Mouse (Mus musculus): ENCODE results near the gene Fancf.
A peak's percentile ranks its signal among the peaks of the same experiment; 100 is the strongest.

Gene Fancf

DNA sequence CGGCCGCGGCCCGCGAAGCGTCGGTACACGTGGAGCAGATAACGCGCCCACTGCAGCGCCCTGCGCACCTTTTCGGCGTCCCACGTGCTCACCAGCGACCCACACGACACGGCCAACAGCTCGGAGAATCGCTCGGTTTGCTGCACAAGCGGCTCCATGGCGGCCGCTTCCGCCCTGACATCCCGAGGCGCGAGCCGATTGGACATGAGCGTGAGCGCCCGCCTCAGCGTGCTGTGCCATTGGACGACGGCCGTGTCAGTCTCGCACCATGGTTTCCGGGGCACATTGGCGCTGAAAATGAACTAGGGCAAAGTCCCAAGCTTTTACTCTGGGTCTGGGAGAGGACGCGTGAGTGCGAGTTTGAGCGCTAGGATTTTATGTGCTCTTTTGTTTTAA is at the start of gene Fancf:
Gene Fancf, minus strand, starts transcription at position 171 of the 396 bp plus-strand sequence.
- peak; percentile 97 for DNase-seq (ENCODE audit: low spot score)

DNA sequence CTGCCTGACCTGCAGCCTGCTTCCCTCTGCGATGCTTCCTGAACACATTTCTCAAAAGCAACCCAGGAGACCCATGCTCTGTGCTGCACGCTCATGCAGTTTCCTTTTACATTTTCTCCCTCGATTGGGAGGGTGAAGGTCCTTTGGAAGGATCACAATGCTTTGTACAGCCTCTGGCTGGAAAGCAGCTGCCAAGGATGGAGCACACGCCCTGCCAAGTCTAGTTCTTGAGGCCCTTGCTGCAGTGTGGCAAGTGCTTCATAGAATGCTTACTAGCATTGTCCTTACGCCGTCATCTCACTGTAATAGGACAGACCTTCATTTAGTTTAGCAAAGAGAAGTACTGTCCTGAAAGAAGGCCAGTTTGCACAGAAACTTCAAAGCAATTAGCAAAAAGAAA is 37.0 kb upstream of the Fancf start:
- DNase-seq (ENCODE audit: low spot score), result no peak

DNA sequence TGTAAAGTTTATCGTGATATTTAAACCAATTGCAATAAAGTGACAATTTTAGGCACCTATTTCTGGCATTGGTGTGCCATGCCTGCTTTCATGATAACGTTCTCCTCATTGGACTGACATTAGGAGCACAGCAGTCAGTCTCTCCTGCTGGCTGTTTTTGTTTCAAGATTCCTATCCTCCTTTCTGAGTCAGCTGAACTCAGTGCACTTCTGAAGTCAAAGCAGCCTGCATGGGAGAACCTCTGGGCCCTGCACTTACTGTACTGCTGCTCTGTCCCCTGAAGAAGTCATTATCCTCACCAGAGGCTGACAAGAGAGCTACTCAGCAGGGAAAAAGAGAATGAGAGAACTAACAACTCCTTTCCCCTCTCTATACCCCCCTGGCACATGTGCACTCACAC is 32.9 kb upstream of the Fancf start:
- DNase-seq (ENCODE audit: low spot score), result no peak

DNA sequence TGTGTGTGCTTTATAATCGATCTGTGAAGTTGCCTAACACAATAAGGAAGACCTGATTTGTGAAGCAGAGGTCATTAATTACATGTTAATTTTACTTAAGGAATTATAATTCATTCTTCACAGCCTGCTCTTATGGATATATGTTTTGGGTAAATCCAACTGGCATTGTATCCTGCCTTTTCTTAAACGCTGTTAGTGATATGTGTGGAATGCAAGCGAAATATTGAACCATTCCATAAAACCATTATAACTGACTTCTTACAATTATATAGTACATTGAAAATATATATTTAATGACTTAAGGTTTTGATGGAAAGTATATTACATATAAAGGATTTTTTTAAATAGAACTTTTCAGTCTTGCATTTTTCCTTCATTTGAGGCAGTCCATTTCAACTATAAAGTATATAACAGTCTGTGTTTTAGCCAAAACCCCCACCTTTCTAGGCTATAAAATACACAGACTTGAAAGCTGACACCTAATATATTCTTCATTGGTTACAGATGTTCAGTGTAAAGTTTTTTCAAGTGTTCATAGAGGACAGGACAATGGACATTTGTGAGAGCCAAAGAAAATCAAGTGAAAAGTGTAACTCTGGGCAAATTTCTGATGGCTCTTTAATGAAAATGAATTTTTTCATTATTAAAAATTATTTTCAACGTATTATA is 32.2 kb upstream of the Fancf start:
- DNase-seq (ENCODE audit: low spot score), result no peak

DNA sequence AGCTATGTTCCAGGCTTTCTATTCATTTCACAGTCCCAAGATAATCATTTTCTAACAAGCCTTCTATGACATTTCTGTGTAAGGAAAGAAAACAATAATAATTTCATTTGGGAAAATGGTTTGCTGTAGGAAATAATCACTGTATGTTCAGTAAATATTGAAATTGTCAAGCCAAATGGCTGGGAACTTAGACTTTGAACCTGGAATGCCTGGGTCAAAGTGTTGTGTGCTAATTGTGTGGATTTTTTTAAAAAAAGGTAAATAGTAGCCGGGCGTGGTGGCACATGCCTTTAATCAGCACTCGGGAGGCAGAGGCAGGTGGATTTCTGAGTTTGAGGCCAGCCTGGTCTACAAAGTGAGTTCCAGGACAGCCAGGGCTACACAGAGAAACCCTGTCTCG is 30.9 kb upstream of the Fancf start:
- no peak for DNase-seq (ENCODE audit: low spot score)

DNA sequence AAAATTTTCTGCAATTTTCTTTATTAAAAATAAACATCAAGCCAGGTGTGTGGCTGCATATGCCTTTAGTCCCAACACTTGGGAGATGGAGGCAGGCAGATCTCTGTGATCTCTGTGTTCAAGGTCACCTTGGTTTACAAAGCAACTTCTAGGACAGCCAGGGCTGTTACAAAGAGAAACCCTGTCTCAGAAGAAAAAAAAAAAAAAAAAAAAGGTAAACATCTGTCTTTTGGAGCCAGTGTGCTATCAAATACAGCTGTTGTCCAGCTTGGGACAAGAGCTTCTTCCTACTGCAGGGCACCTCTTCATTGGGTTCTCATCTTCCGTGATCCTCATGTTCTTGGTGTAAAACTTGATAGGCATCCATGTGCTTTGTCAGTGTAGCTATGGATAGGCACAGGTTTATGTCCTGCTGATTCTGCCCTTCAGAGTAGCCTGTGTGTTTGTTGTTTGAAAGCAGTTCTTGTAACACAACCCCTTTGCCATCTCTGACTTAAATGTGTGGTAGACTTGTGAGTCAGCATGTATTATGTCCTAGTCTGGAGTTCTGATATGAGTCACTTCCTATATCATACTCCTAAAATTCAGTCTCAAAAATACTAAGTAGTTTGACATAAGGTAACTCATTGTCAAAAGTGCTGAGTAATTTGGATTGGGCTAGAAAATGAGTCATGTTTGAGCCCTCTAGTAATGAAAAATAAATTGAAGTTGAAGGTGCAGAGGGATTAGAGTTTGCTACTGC is 30.3 kb upstream of the Fancf start:
- DNase-seq (ENCODE audit: low spot score), result no peak

DNA sequence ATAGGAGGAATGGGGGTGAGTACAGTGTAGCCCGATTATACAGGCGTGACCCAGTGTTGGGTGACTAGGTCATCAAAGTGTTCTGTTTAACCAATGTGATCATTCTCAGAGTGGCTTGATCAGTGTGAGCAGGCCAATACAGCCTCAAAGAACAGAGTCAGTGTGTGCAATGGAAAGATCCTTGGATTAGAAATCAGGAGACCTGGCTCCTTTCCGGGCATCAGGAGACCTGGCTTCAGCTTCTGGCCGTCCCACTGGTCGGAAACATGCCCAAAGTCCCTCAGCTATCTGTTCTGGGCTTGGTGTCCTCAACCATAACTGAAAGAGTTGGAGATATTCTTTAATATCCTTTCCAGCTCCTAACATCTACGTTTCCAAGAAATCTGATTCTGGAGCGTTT is 27.5 kb upstream of the Fancf start:
- no peak for DNase-seq (ENCODE audit: low spot score)

DNA sequence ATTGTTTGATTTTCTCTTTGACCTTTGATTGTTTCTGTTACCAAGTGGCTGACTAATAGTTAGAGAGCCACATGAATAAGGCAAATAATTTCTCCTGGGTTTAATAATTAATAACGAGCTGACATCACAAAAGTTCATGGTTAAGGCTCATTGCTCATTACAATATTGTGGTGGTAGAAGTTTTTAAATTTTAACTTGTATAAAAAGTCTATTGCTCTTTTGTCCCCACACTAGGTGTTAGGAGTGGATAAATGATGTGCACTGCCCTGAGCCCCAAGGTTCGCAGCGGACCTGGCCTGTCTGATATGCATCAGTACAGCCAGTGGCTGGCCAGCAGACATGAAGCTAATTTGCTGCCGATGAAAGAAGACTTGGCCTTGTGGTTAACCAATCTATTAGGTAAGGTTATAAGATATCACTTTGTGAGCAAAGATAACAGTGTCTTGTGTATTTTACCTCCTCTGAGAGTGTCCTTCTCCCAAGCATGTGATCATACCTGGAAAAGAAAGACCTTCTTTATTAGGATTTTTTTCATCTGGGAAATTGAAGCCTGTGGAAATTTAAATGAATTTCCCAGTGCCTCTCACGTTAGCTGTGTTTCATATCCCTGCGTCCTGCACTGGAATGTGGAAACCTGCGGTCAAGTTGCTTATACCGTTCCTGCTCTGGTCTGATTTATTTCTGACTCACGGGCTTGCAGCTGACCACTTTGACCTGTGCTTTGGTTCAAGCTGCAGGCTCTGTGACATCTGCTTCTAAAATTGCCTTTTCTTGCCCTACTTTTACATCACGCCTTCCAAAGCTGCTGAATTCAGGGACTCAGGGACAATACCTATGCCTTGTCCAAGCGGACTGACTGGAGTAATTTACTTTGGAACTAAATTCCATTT is 25.9 kb upstream of the Fancf start:
- no peak for DNase-seq (ENCODE audit: low spot score)

DNA sequence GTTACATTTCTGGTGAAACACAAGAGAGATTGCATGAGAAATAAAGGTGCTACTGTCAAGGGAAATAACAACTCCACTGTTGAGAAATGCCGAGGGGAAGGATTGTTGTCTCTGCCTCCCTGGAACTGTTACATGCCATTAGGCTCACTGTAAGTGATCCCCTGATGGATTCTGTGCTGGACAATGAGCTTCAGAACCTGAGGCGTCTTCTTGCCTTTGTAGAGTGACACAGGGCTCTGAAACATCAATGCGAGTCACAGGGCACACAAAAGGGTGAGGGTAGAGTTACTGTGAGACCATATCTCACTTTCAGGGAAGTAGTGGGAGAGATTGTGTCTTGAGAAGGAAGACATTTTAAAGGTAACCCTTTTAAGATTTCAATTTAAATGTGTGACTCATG is 23.3 kb upstream of the Fancf start:
- no peak for DNase-seq (ENCODE audit: low spot score)

DNA sequence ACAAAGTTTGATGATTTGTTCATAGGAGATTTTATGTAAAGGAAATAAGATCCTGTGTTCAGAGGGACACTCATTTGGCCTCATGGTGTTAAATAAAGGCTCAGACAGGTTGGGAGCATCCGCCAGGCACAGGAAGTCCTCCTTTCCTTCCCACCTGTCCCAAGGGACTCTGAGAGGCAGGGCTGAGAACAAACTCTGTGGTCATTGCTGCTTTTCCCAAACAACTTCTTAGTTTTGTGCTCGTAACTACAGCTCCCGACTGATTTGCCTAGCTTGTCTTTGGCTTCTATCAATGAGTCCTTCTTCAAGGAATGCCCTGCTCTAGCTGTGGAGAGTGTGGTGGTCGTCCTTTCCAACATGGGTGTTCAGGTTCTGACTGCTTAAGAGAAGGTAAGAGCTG is 18.1 kb upstream of the Fancf start:
- DNase-seq (ENCODE audit: low spot score), result no peak

DNA sequence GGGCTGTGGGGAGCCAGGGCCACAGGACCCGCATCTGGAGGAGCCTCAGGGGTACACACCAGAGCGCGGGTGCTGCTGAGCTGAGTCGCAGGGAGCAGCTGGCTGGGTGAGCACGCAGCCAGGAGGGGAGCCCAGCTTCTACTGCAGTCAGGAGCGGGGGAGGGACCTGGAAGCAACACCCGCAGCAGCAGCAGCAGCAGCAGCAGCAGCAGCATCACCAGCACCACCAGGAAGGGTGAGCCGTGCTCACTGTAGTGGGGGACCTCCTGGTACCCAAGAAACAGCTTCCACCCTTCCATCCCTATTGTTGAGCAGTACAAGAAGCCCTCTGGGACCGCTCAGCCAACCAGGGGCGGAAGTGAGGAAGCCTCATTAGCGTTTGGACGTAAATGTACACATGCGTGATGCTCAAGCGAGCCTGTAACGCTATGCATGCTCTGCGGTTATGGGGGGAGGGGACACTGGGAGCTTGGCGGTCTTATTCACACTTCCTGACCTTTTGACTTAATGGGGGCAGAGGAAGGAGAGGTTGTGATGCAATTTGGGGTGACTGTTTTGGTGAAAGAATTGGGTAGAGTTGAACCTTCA is 17.2 kb upstream of the Fancf start:
- DNase-seq (ENCODE audit: low spot score), result peak; percentile 39

DNA sequence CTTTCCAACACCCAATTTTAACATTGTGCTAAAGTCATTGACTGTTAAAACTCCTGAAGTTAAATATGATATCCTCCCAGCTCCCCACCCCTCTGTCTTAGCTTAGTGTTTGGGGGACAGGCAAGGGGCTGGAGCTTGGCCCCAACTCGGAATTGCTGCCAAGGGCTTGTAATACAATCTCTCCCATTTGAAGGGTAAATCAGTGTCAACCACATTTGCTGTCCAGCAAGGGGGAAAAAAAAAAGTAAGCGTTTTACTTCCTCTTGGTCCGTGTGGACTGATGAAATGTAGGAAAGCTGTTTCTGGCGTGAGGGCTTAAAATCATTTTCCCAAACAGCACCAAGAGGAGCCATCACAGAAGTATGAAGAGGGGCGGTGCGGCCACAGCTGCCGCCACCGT is 16.7 kb upstream of the Fancf start:
- DNase-seq (ENCODE audit: low spot score), result no peak

DNA sequence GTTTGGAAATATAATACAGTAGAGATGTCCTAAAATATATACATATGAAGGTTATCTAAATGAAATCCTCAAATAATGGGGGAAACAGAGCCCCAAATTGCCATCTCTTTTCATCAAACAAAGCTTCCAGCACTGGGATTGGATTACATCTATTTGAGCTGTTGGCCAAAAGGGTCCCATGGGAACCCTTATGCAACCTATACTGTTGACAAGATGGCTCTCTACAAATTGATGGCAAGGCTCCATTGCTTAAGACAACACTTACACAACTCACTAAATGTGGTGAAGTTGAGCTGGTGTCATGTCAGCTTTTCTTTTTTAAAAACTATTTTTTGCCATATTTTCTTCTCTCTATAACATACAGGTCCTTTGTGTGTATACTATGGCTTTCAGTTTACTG is 14.2 kb upstream of the Fancf start:
- no peak for DNase-seq (ENCODE audit: low spot score)

DNA sequence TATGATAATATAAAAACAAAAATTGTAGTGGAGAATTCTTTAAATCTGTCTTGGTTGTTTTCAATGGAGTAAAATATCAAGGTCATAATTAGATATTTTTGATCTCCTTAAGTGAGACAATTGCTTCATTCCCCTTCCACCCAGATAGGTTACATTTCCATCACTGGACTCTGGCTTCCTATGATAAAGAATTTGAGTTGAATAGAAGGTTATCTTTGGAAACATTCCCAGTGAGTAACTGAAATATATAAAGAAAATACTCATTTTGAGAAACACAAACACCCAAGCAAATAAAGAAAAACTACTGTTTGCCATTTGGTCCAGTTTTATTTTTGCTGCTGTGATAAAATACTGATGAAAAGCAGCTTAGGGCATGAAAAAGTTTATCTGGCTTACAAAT is 10.5 kb upstream of the Fancf start:
- DNase-seq (ENCODE audit: low spot score), result no peak

DNA sequence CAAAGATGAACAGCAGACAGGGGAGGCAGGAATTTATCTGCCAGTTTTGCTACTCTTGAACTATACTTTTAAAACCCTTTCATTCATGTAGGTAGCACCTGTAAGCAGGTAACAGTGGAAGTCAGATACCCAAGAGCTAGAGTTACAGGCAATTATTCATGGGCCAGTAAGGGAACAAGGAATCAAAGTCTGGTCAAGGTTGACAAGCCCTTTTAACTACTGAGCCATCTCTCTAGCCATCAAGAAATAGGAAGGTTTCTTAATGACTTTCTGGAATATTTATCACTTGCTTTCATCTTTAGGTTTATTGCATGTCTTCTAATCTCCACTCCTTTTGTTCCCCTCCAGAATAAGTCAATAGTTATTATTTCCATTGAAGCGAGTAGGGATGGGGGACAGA is 10.0 kb upstream of the Fancf start:
- DNase-seq (ENCODE audit: low spot score), result no peak

DNA sequence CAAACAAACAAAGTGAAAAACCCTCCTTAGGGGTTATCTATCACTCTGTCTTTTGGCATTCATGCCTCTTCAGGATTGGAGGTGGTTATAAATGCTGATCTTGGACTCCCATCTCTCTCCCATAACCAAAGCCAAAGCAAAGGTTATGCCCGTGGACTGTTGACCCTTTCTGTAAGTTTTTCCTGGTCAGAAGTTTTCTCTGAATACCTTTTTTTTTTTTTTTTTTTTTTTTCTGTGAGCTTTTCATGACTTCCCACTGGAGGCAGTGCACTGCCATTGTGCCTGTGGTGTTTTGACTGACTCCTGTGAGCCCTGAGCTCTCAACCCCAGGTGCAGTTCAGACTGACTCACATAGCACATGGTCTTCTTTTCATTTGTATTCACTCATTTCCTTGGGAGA is 5.9 kb upstream of the Fancf start:
- DNase-seq (ENCODE audit: low spot score), result no peak

DNA sequence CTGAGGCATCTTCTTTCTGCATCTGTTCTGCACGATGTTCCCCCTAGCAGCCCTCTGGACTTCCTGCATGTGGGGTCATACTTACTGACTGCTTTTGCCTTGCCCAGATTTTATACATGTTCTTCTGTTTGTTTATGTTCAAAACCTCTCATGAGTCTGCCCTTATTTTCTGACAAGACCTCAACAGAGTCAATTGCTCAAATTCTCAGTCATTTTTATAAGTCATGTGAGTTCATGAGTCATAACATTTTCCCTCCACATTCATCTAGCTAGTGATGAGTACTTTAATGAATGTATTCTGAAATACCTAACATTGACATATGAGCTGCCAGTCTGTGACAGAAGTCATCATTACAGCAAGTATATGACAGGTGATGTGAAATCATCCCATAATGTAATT is 3.3 kb upstream of the Fancf start:
- no peak for DNase-seq (ENCODE audit: low spot score)

DNA sequence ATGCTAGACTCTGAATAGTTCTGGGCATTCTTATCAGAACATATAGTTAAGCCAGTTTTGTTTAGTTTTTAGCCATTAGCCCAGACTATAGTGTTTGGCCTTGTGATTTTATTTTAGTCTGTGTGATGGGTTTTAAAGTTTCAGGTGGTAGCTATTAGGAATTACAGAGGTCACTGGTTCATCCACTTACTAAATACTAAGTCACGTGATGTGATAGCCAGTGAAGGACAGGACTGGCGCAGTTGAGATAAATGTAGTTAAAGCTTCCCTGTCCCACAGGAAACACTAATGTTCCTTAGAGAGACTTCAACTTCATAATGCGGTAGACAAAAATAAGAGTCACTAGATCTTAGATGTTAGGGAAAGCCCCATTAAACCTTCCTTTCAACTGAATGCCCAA is 775 bp upstream of the Fancf start:
- DNase-seq (ENCODE audit: low spot score), result no peak

DNA sequence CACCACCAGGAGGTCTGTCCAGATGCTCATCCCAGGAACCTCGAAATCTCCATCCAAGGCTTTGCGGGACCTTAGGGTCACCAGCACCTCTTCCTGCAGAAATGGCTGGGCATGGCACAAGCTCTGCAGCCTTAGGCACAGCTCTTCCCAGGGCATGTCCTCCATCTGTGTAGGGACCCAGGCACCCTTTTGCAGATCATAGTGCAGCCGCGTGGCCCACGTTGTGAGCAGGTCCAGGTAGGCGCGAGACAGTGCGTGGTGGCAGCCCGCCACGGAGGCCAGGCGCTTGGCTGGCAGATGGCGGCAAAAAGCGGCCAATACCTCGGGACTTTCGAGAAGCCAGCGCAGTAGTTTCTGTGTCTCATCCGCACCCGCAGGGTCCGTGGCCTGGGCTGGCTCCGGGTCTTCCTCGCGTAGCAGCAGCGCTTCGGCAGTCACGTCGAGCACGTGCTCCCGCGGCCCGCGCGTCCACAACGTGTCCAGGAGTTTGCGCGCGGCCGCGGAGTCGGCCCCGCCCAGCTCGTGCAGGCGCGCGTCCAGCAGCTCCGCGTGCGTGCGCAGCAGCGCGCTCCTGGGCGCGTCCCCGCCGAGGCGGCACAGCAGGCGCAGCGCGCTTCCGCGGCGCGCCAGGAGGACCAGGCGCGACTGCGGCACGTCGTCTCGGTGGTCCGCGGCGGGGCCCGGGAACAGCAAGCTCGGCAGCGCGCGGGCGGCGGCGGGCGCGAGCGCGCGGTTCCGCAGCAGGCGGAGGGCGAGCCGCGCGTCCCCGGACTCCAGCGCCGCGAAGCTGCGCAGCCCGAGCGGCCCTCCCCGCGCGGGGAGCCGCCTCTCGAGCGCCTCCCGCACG is 594 bp downstream of the Fancf start, which contains the start of gene Gas2:
Gene Gas2, plus strand, starts transcription at position 766 of the 847 bp plus-strand sequence.
- peak; percentile 91 for DNase-seq (ENCODE audit: low spot score)

DNA sequence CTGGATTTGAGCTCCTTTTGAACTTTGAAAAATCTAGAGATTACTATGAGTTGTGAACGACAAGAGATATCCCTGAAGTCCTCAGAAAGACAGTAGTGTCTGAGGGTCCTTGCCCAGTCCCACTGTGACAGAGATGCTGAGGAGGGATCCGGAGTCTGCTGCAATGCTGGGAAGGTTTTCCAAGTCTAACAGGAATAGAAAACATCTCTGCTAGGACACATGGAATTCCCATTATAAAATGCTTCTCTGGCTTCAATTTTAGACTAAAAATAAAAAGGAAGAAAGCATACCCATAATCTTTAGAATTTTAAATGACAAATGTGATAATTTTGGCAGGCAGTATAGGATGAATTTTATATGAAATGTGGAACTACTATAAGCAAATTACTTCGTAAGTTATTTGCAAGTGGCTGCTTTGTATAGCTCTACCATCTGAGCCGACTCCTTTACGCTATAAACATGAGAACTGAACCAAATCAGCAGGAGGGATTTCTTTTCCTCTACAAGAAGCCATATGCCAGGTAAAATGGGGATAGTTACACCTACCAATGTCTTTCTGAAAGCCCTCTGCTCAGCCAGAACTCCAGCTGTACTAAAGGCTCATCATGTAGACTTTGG is 10.1 kb downstream of the Fancf start:
- no peak for DNase-seq (ENCODE audit: low spot score)

DNA sequence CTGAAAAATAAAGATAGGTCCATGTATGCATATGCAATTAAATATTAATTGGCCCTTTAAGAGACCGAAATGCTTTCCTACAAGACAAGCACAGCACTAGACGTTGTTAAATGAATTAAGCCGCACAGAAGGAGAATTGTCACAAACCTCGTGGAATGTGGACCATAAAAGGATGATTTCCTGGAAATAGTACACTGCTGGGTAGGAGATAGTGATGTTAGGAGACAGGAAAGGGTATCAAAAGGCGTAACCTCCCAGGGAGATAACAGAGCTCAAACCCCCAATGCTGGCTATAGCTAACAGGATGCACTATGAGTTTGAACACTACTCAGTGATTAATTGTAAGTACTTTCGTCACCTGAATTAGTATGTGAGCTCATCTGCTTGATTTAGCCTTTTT is 11.2 kb downstream of the Fancf start:
- DNase-seq (ENCODE audit: low spot score), result no peak
